Mouse (Mus musculus) MEL (cell line): Measurements from ENCODE around the gene Bpifa1. TPM values are rescaled to one million over a fixed set of nuclear protein-coding genes. Genes with fewer than 3 reads are reported as not detected.

ENCODE experiments used
- DNase-seq: peaks from one replicate; pipeline ENCODE4 v3.0.0; 2011; ENCODE audit warnings: low read depth, low spot score
- H3K27ac ChIP-seq: 2 replicates; pipeline ENCODE4 v1.5.1; 2012; ENCODE audit warnings: low read depth, mild to moderate bottlenecking, control low read depth, low read length, moderate library complexity; ENCODE audit not compliant: control insufficient read depth
- H3K27me3 ChIP-seq, 2 experiments: fragments of 150-350 bp in 1 of 2; sonication (generic) in 1 of 2; 2 replicates each; pipeline ENCODE4 v1.6.1; 2012; ENCODE audit warnings: low read length in 2 of 2, mild to moderate bottlenecking in 2 of 2, improper control_type of control experiment in 1 of 2, moderate library complexity in 1 of 2; ENCODE audit not compliant: insufficient read depth in 2 of 2, control insufficient read depth in 1 of 2
- H3K36me3 ChIP-seq, 2 experiments: 2 replicates each; pipeline ENCODE4 v1.6.1; 2012 to 2014; ENCODE audit warnings: low read length in 2 of 2, improper control_type of control experiment in 1 of 2, inconsistent platforms in 1 of 2, mild to moderate bottlenecking in 1 of 2; ENCODE audit not compliant: insufficient read depth in 2 of 2, control insufficient read depth in 1 of 2
- H3K4me1 ChIP-seq, 2 experiments: fragments of 150-350 bp in 1 of 2; sonication (generic) in 1 of 2; 2 replicates each; pipeline ENCODE4 v1.6.1; 2012; ENCODE audit warnings: low read length in 2 of 2, improper control_type of control experiment in 1 of 2, mild to moderate bottlenecking in 1 of 2; ENCODE audit not compliant: insufficient read depth in 2 of 2, control insufficient read depth in 1 of 2
- H3K4me3 ChIP-seq, 2 experiments: fragments of 150-350 bp in 1 of 2; sonication (generic) in 1 of 2; 2 replicates each; pipeline ENCODE4 v1.5.1; 2012; ENCODE audit warnings: low read depth in 2 of 2, low read length in 2 of 2, mild to moderate bottlenecking in 2 of 2, moderate library complexity in 2 of 2, control low read depth in 1 of 2, improper control_type of control experiment in 1 of 2; ENCODE audit not compliant: control insufficient read depth in 1 of 2, insufficient read depth in 1 of 2
- H3K79me2 ChIP-seq: 2 replicates; pipeline ENCODE4 v1.6.1; 2012; ENCODE audit warnings: mild to moderate bottlenecking, low read length, moderate library complexity; ENCODE audit not compliant: control insufficient read depth, poor library complexity, insufficient read depth
- H3K9ac ChIP-seq: 2 replicates; pipeline ENCODE4 v1.6.1; 2012; ENCODE audit warnings: low read depth, mild to moderate bottlenecking, control low read depth, low read length, moderate library complexity; ENCODE audit not compliant: control insufficient read depth, poor library complexity, severe bottlenecking
- H3K9me3 ChIP-seq: fragments of 150-350 bp; sonication (generic); replicated peaks from 2 replicates; pipeline ENCODE4 v1.6.1; 2012; ENCODE audit warnings: mild to moderate bottlenecking, low read length, improper control_type of control experiment, moderate library complexity; ENCODE audit not compliant: insufficient read depth
- CHD2 ChIP-seq: IDR thresholded peaks from 2 replicates; pipeline ENCODE4 v1.6.1; 2011; ENCODE audit warnings: low read length, improper control_type of control experiment
- CTCF ChIP-seq, 3 experiments: IDR thresholded peaks in 2 of 3; conservative IDR thresholded peaks in 1 of 3; 2 replicates each; pipeline ENCODE4 v1.5.1; 2011 to 2012; ENCODE audit warnings: low read length in 3 of 3, low read depth in 2 of 3, mild to moderate bottlenecking in 2 of 3, improper control_type of control experiment in 1 of 3, inconsistent platforms in 1 of 3, mixed read lengths in 1 of 3, moderate library complexity in 1 of 3; ENCODE audit not compliant: control insufficient read depth in 1 of 3, insufficient read depth in 1 of 3, poor library complexity in 1 of 3, severe bottlenecking in 1 of 3
- ELF1 ChIP-seq: IDR thresholded peaks from 2 replicates; pipeline ENCODE4 v1.6.1; 2014; ENCODE audit warnings: low read depth, mild to moderate bottlenecking, inconsistent platforms, low read length, improper control_type of control experiment, moderate library complexity
- GABPA ChIP-seq: IDR thresholded peaks from 2 replicates; pipeline ENCODE4 v1.6.1; 2012; ENCODE audit warnings: low read depth, mild to moderate bottlenecking, inconsistent platforms, low read length, improper control_type of control experiment, moderate library complexity
- HCFC1 ChIP-seq: IDR thresholded peaks from 2 replicates; pipeline ENCODE4 v1.6.1; 2012; ENCODE audit warnings: low read depth, mild to moderate bottlenecking, inconsistent platforms, low read length, improper control_type of control experiment, moderate library complexity
- JUND ChIP-seq: IDR thresholded peaks from 2 replicates; pipeline ENCODE4 v1.6.1; 2011; ENCODE audit warnings: low read depth, mild to moderate bottlenecking, improper control_type of control experiment, low read length
- KAT2A ChIP-seq: conservative IDR thresholded peaks from 2 replicates; pipeline ENCODE4 v1.6.1; 2012; ENCODE audit warnings: low read depth, low read length, improper control_type of control experiment, inconsistent platforms
- MAFK ChIP-seq: IDR thresholded peaks from 2 replicates; pipeline ENCODE4 v1.6.1; 2011; ENCODE audit warnings: low read depth, mild to moderate bottlenecking, low read length, improper control_type of control experiment, borderline replicate concordance
- MAX ChIP-seq: IDR thresholded peaks from 2 replicates; pipeline ENCODE4 v1.6.1; 2011; ENCODE audit warnings: low read length, improper control_type of control experiment
- MAZ ChIP-seq: IDR thresholded peaks from 2 replicates; pipeline ENCODE4 v1.6.1; 2012; ENCODE audit warnings: low read depth, mild to moderate bottlenecking, inconsistent platforms, low read length, improper control_type of control experiment
- MEF2A ChIP-seq: IDR thresholded peaks from 2 replicates; pipeline ENCODE4 v1.6.1; 2014; ENCODE audit warnings: low read depth, mild to moderate bottlenecking, inconsistent platforms, low read length, improper control_type of control experiment; ENCODE audit not compliant: poor library complexity, insufficient replicate concordance, severe bottlenecking; ENCODE audit errors: extremely low read depth
- MXI1 ChIP-seq: IDR thresholded peaks from 2 replicates; pipeline ENCODE4 v1.6.1; 2011; ENCODE audit warnings: mild to moderate bottlenecking, low read depth, low read length, improper control_type of control experiment
- MYB ChIP-seq: IDR thresholded peaks from 2 replicates; pipeline ENCODE4 v1.6.1; 2011; ENCODE audit warnings: mild to moderate bottlenecking, low read depth, low read length, improper control_type of control experiment
- MYC ChIP-seq: IDR thresholded peaks from 2 replicates; pipeline ENCODE4 v1.6.1; 2011; ENCODE audit warnings: low read depth, mild to moderate bottlenecking, low read length, improper control_type of control experiment, moderate library complexity
- NELFE ChIP-seq: IDR thresholded peaks from 2 replicates; pipeline ENCODE4 v1.6.1; 2011; ENCODE audit warnings: low read depth, low read length, improper control_type of control experiment
- POLR2A ChIP-seq, 2 experiments: IDR thresholded peaks; 2 replicates each; pipeline ENCODE4 v1.6.1; 2011 to 2012; ENCODE audit warnings: low read length in 2 of 2, mild to moderate bottlenecking in 2 of 2, control low read depth in 1 of 2, improper control_type of control experiment in 1 of 2, low read depth in 1 of 2, moderate library complexity in 1 of 2; ENCODE audit not compliant: control insufficient read depth in 1 of 2, insufficient read depth in 1 of 2, poor library complexity in 1 of 2
- RCOR1 ChIP-seq: IDR thresholded peaks from 2 replicates; pipeline ENCODE4 v1.6.1; 2012; ENCODE audit warnings: low read depth, mild to moderate bottlenecking, inconsistent platforms, low read length, improper control_type of control experiment
- TAL1 ChIP-seq: IDR thresholded peaks from 2 replicates; pipeline ENCODE4 v1.6.1; 2012; ENCODE audit warnings: mild to moderate bottlenecking, inconsistent platforms, low read length, moderate library complexity, mixed read lengths
- TBP ChIP-seq: IDR thresholded peaks from 2 replicates; pipeline ENCODE4 v1.8.0; 2011; ENCODE audit warnings: low read depth, low read length, improper control_type of control experiment
- TCF12 ChIP-seq: IDR thresholded peaks from 2 replicates; pipeline ENCODE4 v1.6.1; 2014; ENCODE audit warnings: low read depth, mild to moderate bottlenecking, inconsistent platforms, low read length, improper control_type of control experiment, moderate library complexity
- USF1 ChIP-seq: IDR thresholded peaks from 2 replicates; pipeline ENCODE4 v1.6.1; 2014; ENCODE audit warnings: low read depth, mild to moderate bottlenecking, inconsistent platforms, low read length, improper control_type of control experiment, moderate library complexity
- ZC3H11A ChIP-seq: IDR thresholded peaks from 2 replicates; pipeline ENCODE4 v1.6.1; 2012; ENCODE audit warnings: low read depth, mild to moderate bottlenecking, inconsistent platforms, low read length, improper control_type of control experiment
- ZMIZ1 ChIP-seq: IDR thresholded peaks from 2 replicates; pipeline ENCODE4 v1.6.1; 2012; ENCODE audit warnings: low read depth, mild to moderate bottlenecking, inconsistent platforms, low read length, improper control_type of control experiment, moderate library complexity
- polyA plus RNA-seq, 2 experiments: library from polyadenylated mRNA; stranded (reverse) in 1 of 2; unstranded in 1 of 2; fragments of >175 nt in 1 of 2; fragments of >200 nt in 1 of 2; gene quantifications; 2 replicates each; pipeline versions ENCODE4 v1.2.1 to v1.2.4; 2012; ENCODE audit warnings: low replicate concordance in 2 of 2, low read depth in 1 of 2; ENCODE audit not compliant: insufficient read length in 2 of 2, insufficient read depth in 1 of 2, missing spikeins in 1 of 2
- total RNA-seq: library from RNA; depleted of rRNA; stranded (reverse); fragments of 300-350 nt; gene quantifications from 2 replicates; pipeline ENCODE4 v1.2.3, GENCODE M21; 2012; rRNA removed

Bpifa1 gene
- total RNA-seq, result not detected in 2 replicates
- not detected for polyA plus RNA-seq

DNA sequence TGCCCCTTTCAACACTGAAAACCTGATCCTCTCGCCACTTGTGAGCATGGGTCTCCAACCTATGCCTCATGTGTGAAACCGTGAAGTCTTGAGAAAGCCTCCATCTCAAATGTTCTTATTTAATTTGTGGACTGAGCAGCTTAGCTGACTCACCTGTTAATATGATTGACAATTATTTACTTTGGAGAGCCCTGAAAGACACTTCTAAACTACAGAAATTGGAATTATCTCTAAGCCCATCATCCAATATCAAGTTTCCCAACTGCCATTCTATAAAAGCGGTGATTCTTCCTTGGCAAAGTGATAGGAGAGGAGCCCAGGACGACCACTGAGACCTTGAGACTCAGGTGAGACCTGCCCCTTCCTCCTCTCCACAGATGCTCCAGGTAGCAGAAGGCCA lies at the start of gene Bpifa1:
Gene Bpifa1 (plus strand): TSS at position 301 of the 400 bp plus-strand sequence.
- no peaks in the 10 kb centered on the region for H3K9me3 ChIP-seq
- TF ChIP-seq MYC (no peak), GABPA (no peak), HCFC1 (no peak), KAT2A (no peak), MXI1 (no peak), MEF2A (no peak), JUND (no peak)
- H3K9ac ChIP-seq, result no peak within 1 kb of the TSS
- H3K27me3 ChIP-seq, result no peaks in the 10 kb centered on the region
- H3K79me2 ChIP-seq, result no peaks in the 10 kb centered on the region
- no peak within 1 kb of the TSS for H3K27ac ChIP-seq
- H3K4me3 ChIP-seq, result no peak within 1 kb of the TSS
- H3K36me3 ChIP-seq, result no peaks in the 10 kb centered on the region
- no peaks in the 10 kb centered on the region for H3K4me1 ChIP-seq
- DNase-seq, result no peak

DNA sequence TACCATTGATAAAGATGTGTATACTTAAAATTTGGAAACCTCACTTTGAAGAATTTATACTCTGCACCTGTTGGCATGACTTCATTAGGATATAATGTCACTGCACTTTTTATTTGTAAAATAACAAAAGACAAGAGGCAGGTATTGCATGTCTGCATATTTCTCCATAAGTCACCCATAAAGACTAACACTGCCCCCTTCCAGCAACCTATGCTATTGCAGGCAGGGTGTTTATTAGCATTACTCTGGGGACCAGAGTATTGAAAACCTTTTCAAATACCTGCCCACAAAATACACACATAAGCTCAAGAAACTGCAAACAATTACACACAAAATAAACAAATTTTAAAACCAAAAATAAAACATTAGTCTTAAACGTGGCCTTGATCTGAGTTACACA lies 44.9 kb upstream of the Bpifa1 start:
- H3K4me3 ChIP-seq, result no peak overlapping the region
- H3K36me3 ChIP-seq, result no peaks in the 10 kb centered on the region
- TF ChIP-seq GABPA, result no peak
- no peak for TF ChIP-seq MXI1
- no peak for TF ChIP-seq ELF1
- no peak for TF ChIP-seq ZC3H11A
- TF ChIP-seq HCFC1, result no peak
- TF ChIP-seq TAL1, result no peak
- TF ChIP-seq RCOR1, result no peak

DNA sequence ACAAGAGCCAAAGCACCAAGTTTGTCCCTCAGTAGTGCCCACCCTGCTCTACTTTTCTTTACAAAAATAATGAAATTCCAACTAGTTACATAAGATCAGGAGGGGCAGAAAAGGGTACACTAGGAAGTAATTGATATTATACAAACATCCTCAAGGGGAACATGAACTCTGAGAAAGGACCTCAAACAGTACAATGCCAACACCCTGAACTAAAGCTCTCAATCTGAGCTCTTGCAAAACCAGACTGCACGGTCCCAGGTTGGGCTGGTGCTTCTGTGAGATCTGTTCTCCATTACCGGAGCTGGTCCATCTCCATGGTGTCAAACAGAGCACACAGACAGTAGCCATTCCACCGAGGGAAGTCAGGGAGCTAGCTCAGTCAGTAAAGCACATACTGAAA lies 25.3 kb upstream of the Bpifa1 start:
- H3K9ac ChIP-seq, result no peak overlapping the region
- no peak overlapping the region for H3K27ac ChIP-seq
- TF ChIP-seq ELF1, result no peak
- no peak for TF ChIP-seq ZMIZ1
- TF ChIP-seq MYB, result no peak
- no peak for TF ChIP-seq TBP
- TF ChIP-seq MAZ, result no peak
- TF ChIP-seq JUND, result no peak
- no peak for TF ChIP-seq POLR2A (IDR thresholded peaks at IDR 0.05; ENCODE audit: control insufficient read depth in 1 of 2, insufficient read depth in 1 of 2, low read depth in 1 of 2, low read length in 2 of 2, poor library complexity in 1 of 2)
- no peak for TF ChIP-seq KAT2A
- no peak for TF ChIP-seq MAFK
- TF ChIP-seq TCF12, result no peak
- TF ChIP-seq NELFE, result no peak
- TF ChIP-seq MAX, result no peak
- no peak for TF ChIP-seq CHD2
- no peak for TF ChIP-seq USF1
- TF ChIP-seq CTCF (IDR thresholded peaks at IDR 0.05 in 2 of 3, conservative IDR thresholded peaks at IDR 0.05 in 1 of 3; ENCODE audit: control insufficient read depth in 1 of 3, insufficient read depth in 1 of 3, low read depth in 2 of 3, low read length in 3 of 3, poor library complexity in 1 of 3, severe bottlenecking in 1 of 3), result no peak
- DNase-seq, result no peak
- H3K4me3 ChIP-seq, result no peak overlapping the region
- H3K36me3 ChIP-seq, result no peaks in the 10 kb centered on the region
- no peaks in the 10 kb centered on the region for H3K9me3 ChIP-seq
- no peaks in the 10 kb centered on the region for H3K4me1 ChIP-seq
- H3K79me2 ChIP-seq, result no peaks in the 10 kb centered on the region
- H3K27me3 ChIP-seq, result no peaks in the 10 kb centered on the region; a peak in 1 of 4 replicates

More for the DNA sequence above, 44.9 kb upstream of the Bpifa1 start:
- peak; percentile 3 for DNase-seq
- Histone ChIP-seq H3K4me1 (no peaks in the 10 kb centered on the region), H3K9ac (no peak overlapping the region), H3K79me2 (no peaks in the 10 kb centered on the region), H3K27me3 (no peaks in the 10 kb centered on the region), H3K9me3 (no peaks in the 10 kb centered on the region), H3K27ac (no peak overlapping the region)
